Mouse (Mus musculus) myocyte (in vitro differentiated cells): Measurements from ENCODE around the gene Fopnl. TPM values are rescaled to one million over a fixed set of nuclear protein-coding genes. Genes with fewer than 3 reads are reported as not detected.

ENCODE experiments used
- H3K27me3 ChIP-seq: one replicate; pipeline ENCODE4 v1.6.1; 2011; ENCODE audit not compliant: control insufficient read depth, insufficient read depth, insufficient read length
- H3K36me3 ChIP-seq: one replicate; pipeline ENCODE4 v1.6.1; 2011; ENCODE audit not compliant: control insufficient read depth, insufficient read depth
- H3K4me2 ChIP-seq: one replicate; pipeline ENCODE4 v1.6.1; 2011; ENCODE audit warnings: low read depth, control low read depth
- H3K4me3 ChIP-seq: one replicate; pipeline ENCODE4 v1.5.1; 2011; ENCODE audit warnings: mild to moderate bottlenecking, control low read depth, moderate library complexity
- H3K79me2 ChIP-seq: one replicate; pipeline ENCODE4 v1.6.1; 2011; ENCODE audit not compliant: control insufficient read depth, insufficient read depth
- H3ac ChIP-seq: one replicate; pipeline ENCODE4 v1.6.1; 2011; ENCODE audit not compliant: control insufficient read depth, insufficient read length
- CEBPB ChIP-seq: IDR thresholded peaks from 2 replicates; pipeline ENCODE4 v1.6.1; 2011; ENCODE audit warnings: mild to moderate bottlenecking, moderate library complexity; ENCODE audit not compliant: poor library complexity, insufficient read depth, severe bottlenecking
- E2F4 ChIP-seq: IDR thresholded peaks from one replicate; pipeline ENCODE4 v1.6.1; 2011; ENCODE audit warnings: mild to moderate bottlenecking, control low read depth, moderate library complexity; ENCODE audit not compliant: insufficient read depth
- MAX ChIP-seq: IDR thresholded peaks from one replicate; pipeline ENCODE4 v1.6.1; 2011; ENCODE audit warnings: low read depth, mild to moderate bottlenecking, control low read depth
- MYOD1 ChIP-seq, 3 experiments: IDR thresholded peaks; one replicate each; pipeline ENCODE4 v1.6.1; 2011; ENCODE audit warnings: control low read depth in 2 of 3, low read depth in 2 of 3, mild to moderate bottlenecking in 2 of 3, moderate library complexity in 1 of 3; ENCODE audit not compliant: insufficient read length in 2 of 3, control insufficient read depth in 1 of 3
- MYOG ChIP-seq, 3 experiments: IDR thresholded peaks; one replicate each; pipeline ENCODE4 v1.6.1; 2011; ENCODE audit warnings: control low read depth in 2 of 3, low read depth in 2 of 3, mild to moderate bottlenecking in 2 of 3; ENCODE audit not compliant: insufficient read length in 2 of 3, control insufficient read depth in 1 of 3, insufficient read depth in 1 of 3
- POLR2A ChIP-seq: IDR thresholded peaks from one replicate; pipeline ENCODE4 v1.6.1; 2011; ENCODE audit warnings: low read depth, mild to moderate bottlenecking, control low read depth, moderate library complexity; ENCODE audit not compliant: insufficient read length
- POLR2AphosphoS2 ChIP-seq: IDR thresholded peaks from one replicate; pipeline ENCODE4 v1.6.1; 2011; ENCODE audit warnings: low read depth, control low read depth; ENCODE audit not compliant: insufficient read length
- REST ChIP-seq: IDR thresholded peaks from one replicate; pipeline ENCODE4 v1.6.1; 2011; ENCODE audit warnings: mild to moderate bottlenecking, control low read depth, moderate library complexity; ENCODE audit not compliant: insufficient read depth, insufficient read length
- SRF ChIP-seq: IDR thresholded peaks from one replicate; pipeline ENCODE4 v1.6.1; 2011; ENCODE audit warnings: low read depth; ENCODE audit not compliant: control insufficient read depth, insufficient read length
- TCF12 ChIP-seq: IDR thresholded peaks from one replicate; pipeline ENCODE4 v1.6.1; 2011; ENCODE audit warnings: mild to moderate bottlenecking, control low read depth; ENCODE audit not compliant: poor library complexity, insufficient read depth, severe bottlenecking
- TCF3 ChIP-seq: IDR thresholded peaks from one replicate; pipeline ENCODE4 v1.6.1; 2011; ENCODE audit warnings: low read depth, control low read depth; ENCODE audit not compliant: insufficient read length
- USF1 ChIP-seq: IDR thresholded peaks from one replicate; pipeline ENCODE4 v1.6.1; 2011; ENCODE audit warnings: low read depth, mild to moderate bottlenecking, control low read depth, moderate library complexity
- polyA plus RNA-seq: library from polyadenylated mRNA; unstranded; fragments of >200 nt; fragmentation: generic; extraction: Trizol; gene quantifications from one replicate; pipeline ENCODE4 v1.2.1, GENCODE M21; 2012; ENCODE audit warnings: missing spikeins

Fopnl gene
- polyA plus RNA-seq, 1 experiment = 34.3 TPM

- Histone ChIP-seq H3K4me2 (no peak overlapping the region), H3K27me3 (peaks cover 8% of the 10 kb centered on the region), H3K4me3 (no peak overlapping the region), H3ac (no peak overlapping the region), H3K79me2 (no peaks in the 10 kb centered on the region), H3K36me3 (no peaks in the 10 kb centered on the region)
- no peak for TF ChIP-seq E2F4
- TF ChIP-seq TCF3 = no peak
- TF ChIP-seq POLR2A = no peak
- TF ChIP-seq SRF = no peak
- no peak for TF ChIP-seq POLR2AphosphoS2
- TF ChIP-seq USF1 = no peak
- TF ChIP-seq MAX = no peak
- no peak for TF ChIP-seq REST
- no peak for TF ChIP-seq CEBPB
- TF ChIP-seq TCF12 = no peak
- TF ChIP-seq MYOD1 (IDR thresholded peaks at IDR 0.05; ENCODE audit: control insufficient read depth in 1 of 3, insufficient read length in 2 of 3, low read depth in 2 of 3) = no peak
- no peak for TF ChIP-seq MYOG (IDR thresholded peaks at IDR 0.05; ENCODE audit: control insufficient read depth in 1 of 3, insufficient read depth in 1 of 3, insufficient read length in 2 of 3, low read depth in 2 of 3)
Observed at GRCm38 (mm10) chr16:14265203-14265920, 51.8 kb downstream of the Fopnl start.

- no peaks in the 10 kb centered on the region for H3K36me3 ChIP-seq
- no peak overlapping the region for H3K4me3 ChIP-seq
- no peak overlapping the region for H3K4me2 ChIP-seq
- H3K27me3 ChIP-seq = peaks cover 8% of the 10 kb centered on the region
- no peak overlapping the region for H3ac ChIP-seq
- TF ChIP-seq TCF3 = no peak
- H3K79me2 ChIP-seq = no peaks in the 10 kb centered on the region
Observed at GRCm38 (mm10) chr16:14264504-14264903, 52.7 kb downstream of the Fopnl start.

DNA sequence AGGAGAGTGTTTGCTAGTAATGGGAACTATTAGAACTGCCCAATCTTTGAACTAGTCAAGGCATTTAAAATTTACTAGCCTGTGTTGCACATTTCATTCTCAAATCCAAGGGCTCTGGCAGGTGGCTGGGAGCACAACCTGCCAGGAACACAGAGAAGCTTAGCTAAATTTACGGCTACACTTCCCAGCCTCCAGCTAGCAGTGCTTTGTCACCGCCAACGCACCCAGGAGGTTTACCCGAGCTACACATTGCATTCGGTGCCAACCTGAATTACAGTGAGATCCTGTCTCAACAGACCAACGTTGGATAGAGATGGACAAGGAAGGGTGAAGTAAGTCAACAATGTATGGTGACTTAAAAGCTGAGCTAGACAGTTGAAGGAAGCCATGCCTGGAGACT lies 54.0 kb downstream of the Fopnl start:
- no peak for TF ChIP-seq MYOG (IDR thresholded peaks at IDR 0.05; ENCODE audit: control insufficient read depth in 1 of 3, insufficient read depth in 1 of 3, insufficient read length in 2 of 3, low read depth in 2 of 3)
- no peak for TF ChIP-seq POLR2A
- no peak for TF ChIP-seq TCF12
- Histone ChIP-seq H3K36me3 (no peaks in the 10 kb centered on the region), H3K4me3 (no peak overlapping the region), H3K4me2 (no peak overlapping the region), H3ac (no peak overlapping the region), H3K79me2 (no peaks in the 10 kb centered on the region), H3K27me3 (no peaks in the 10 kb centered on the region)

DNA sequence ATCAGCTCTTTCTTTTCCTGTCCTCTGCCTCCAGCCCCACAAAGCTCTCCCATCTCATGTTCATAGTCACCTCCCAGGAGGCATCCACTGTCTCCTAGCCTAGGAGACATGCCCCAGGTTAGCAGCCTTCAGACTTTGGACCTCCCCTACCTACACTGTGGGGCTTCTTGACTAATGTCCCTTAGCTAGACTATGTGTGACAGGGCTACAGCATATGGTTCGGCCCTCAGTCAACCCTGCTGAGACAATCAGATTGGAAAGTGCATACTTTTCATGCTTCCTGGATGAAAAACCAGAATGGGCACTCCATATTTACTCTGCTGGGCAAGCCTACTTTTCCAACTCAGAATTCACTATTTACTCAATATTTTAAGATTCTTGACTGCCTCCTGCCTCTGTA lies 54.8 kb downstream of the Fopnl start:
- Histone ChIP-seq H3K4me3 (no peak overlapping the region), H3ac (no peak overlapping the region), H3K36me3 (no peaks in the 10 kb centered on the region), H3K27me3 (no peaks in the 10 kb centered on the region), H3K4me2 (no peak overlapping the region), H3K79me2 (no peaks in the 10 kb centered on the region)
- TF ChIP-seq MYOG (IDR thresholded peaks at IDR 0.05; ENCODE audit: control insufficient read depth in 1 of 3, insufficient read depth in 1 of 3, insufficient read length in 2 of 3, low read depth in 2 of 3) = no peak
- TF ChIP-seq E2F4 = no peak
- no peak for TF ChIP-seq MAX
- TF ChIP-seq SRF = no peak
- TF ChIP-seq REST = no peak

DNA sequence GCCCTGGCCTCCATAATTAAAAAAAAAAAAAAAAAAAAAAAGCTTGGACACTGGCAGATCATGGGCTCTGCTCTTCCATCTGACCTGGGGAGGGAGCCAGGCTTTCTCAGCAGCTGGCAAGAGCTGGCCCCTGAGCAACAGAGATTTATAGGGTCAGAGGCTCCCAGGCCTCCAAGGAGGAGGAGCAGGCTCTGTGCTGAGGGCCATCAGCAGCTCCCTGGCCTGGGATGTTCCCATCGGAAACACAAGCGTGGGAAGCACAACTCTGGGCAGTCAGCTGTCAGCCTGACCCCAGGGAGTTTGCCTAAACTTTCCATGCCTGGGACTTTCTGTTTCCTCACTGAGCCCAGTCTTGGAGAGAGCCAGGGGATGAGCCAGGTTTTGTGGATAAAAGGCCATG lies 58.3 kb downstream of the Fopnl start:
- TF ChIP-seq REST (no peak), USF1 (no peak), TCF12 (no peak), POLR2A (no peak), MAX (no peak), TCF3 (no peak), E2F4 (no peak), MYOG (IDR thresholded peaks at IDR 0.05; ENCODE audit: control insufficient read depth in 1 of 3, insufficient read depth in 1 of 3, insufficient read length in 2 of 3, low read depth in 2 of 3) (no peak)
- Histone ChIP-seq H3K36me3 (no peaks in the 10 kb centered on the region), H3K27me3 (no peaks in the 10 kb centered on the region), H3K79me2 (no peaks in the 10 kb centered on the region), H3K4me3 (no peak overlapping the region), H3ac (no peak overlapping the region), H3K4me2 (no peak overlapping the region)

- H3ac ChIP-seq = no peak overlapping the region
- H3K27me3 ChIP-seq = no peaks in the 10 kb centered on the region
- no peak for TF ChIP-seq MAX
- no peak for TF ChIP-seq USF1
- no peak for TF ChIP-seq SRF
- TF ChIP-seq E2F4 = no peak
- no peak for TF ChIP-seq POLR2AphosphoS2
- no peak for TF ChIP-seq MYOG (IDR thresholded peaks at IDR 0.05; ENCODE audit: control insufficient read depth in 1 of 3, insufficient read depth in 1 of 3, insufficient read length in 2 of 3, low read depth in 2 of 3)
- no peak for TF ChIP-seq POLR2A
- no peak for TF ChIP-seq TCF3
- TF ChIP-seq MYOD1 (IDR thresholded peaks at IDR 0.05; ENCODE audit: control insufficient read depth in 1 of 3, insufficient read length in 2 of 3, low read depth in 2 of 3) = no peak
- TF ChIP-seq REST = no peak
- TF ChIP-seq TCF12 = no peak
- no peak for TF ChIP-seq CEBPB
- no peak overlapping the region for H3K4me2 ChIP-seq
- no peaks in the 10 kb centered on the region for H3K79me2 ChIP-seq
- H3K36me3 ChIP-seq = no peaks in the 10 kb centered on the region
- H3K4me3 ChIP-seq = no peak overlapping the region
Observed at GRCm38 (mm10) chr16:14253586-14253985, 63.6 kb downstream of the Fopnl start.
